Mouse (Mus musculus) CH12F3 (cell line): Measurements from ENCODE around the gene Gm21992.

ENCODE experiments used
- in situ Hi-C: fragments of 300-500 bp; cut with MboI; formaldehyde crosslinking; loops from 2 replicates; pipeline ENCODE4 v1.14.3; 2020; ENCODE audit warnings: low sequenced_read_pairs

Gm21992 gene

DNA sequence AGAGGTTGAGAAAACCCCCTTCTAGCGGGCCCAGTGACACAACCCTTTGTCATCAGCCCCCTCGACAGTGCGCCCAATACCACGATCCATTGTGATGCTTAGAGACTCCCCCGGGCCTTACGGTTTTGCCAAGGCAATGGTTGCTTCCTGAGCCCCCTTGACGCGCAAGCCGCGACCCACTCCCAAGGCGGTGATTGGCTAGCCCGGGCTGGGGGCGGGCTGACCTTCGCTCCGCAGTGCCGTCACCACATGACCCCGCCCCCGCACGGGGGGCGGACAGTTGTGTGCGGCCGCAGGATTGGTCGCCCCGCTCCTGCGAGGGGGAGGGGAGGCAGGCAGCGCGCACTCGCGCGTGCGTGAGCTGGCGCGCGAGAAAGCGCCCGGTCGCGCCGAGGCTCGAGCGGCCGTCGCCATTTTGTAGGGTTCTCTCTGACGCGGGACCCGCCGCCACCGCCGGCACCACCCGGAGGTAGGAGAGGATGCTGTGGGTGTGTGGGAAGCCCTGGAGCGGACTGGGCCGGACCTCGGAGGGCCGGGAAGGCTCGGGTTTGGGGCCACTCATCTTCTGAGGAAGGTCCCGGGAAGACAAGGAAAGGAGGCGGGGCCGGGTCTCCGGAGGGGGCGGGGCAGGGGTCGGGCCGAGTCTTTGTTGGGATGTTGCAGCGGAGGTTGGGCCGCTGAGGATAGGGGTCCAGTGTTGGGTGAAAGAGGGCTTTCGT, 55.1 kb downstream of the Gm21992 start, which contains the start of gene Rbm4b:
Gene Rbm4b (plus strand): TSS at position 305 of the 719 bp plus-strand sequence.
- in situ Hi-C loops, result no loop called here

DNA sequence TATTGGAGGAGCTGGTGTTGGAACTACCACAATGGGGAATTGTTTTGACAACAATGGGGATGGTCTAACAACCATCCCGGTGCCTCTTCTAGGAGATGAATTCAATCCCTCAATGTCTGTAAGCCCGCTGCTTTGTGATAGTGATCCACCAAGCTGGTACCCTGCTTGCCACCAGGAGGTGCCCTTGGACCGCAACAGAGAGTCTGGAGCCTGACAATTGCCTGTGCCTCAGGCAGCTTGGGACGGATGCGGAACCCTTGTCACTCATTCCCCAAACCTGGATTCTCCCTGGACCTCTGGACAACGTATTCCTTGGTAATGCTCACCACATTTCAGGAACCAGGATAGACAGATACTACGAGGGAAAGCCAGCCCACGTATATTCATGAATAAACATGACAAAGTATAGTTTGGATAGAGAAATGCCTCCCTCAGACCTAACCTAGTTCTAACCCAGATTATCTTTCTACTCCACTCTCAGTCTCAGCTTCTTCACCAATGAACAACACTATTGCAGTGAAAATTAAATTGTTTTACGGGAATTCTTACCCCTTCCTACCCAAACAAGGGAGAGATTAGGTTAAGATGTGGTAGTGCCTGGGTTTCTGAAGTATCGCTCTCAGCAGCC, 55.7 kb downstream of the Gm21992 start:
- in situ Hi-C loops, result no loop called here

DNA sequence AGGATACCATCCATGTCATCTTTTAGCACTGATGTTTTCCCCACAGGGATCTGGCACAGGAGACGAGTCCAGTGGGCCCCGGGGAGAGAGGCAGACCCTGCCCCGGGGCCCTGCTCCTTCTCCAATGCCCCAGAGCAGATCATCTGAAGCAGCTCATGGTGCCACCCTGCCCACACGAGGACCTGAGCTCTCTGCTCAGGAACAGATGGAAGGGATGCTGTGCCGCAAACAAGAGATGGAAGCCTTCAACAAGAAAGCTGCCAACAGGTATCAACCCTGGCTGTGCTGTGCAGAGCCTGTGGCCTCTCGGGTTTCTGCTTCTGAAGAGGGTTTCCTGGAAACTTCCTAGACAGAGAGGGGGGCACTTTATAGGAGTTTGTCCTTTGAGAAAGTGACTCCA, 61.4 kb downstream of the Gm21992 start:
- in situ Hi-C loops, result loop anchor here (10.0 kb wide), 2 partner anchors 115 to 255 kb away; partner anchors contain the start of gene 2010003K11Rik

GRCm38 (mm10) chr19:4748493-4748892, 62.9 kb downstream of the Gm21992 start:
- in situ Hi-C loops, result loop anchor here (10.0 kb wide), 2 partner anchors 114 to 254 kb away; partner anchors contain the start of gene 2010003K11Rik

DNA sequence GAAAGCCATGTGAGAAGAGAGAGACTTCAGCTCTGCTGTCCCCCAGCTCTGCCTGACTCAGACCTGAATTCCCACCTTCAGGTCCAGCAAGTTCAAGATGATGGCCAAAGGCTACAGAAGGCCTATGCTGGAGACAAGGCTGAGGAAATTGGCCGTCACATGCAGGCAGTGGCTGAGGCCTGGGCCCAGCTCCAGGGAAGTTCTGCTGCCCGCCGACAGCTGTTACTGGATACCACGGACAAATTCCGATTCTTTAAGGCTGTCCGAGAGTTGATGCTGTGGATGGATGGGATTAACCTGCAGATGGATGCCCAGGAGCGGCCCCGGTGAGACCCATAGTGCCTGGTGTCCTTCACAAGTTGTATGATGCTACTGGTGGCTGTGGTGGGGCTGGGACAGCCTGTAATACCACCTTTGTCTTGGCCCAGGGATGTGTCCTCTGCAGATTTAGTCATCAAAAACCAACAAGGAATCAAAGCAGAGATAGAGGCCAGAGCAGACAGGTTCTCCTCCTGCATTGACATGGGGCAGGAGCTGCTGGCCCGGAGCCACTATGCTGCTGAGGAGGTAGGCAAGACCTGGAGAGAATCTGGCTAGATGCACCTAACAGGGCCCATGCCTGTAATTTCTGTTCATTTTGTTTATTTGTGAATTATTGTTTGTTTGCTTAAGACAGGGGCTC, 63.6 kb downstream of the Gm21992 start:
- in situ Hi-C loops, result loop anchor here (10.0 kb wide), 2 partner anchors 113 to 253 kb away; partner anchors contain the start of gene 2010003K11Rik

GRCm38 (mm10) chr19:4746611-4747010, 64.8 kb downstream of the Gm21992 start:
- in situ Hi-C loops, result loop anchor here (10.0 kb wide), 2 partner anchors 112 to 252 kb away; partner anchors contain the start of gene 2010003K11Rik

DNA sequence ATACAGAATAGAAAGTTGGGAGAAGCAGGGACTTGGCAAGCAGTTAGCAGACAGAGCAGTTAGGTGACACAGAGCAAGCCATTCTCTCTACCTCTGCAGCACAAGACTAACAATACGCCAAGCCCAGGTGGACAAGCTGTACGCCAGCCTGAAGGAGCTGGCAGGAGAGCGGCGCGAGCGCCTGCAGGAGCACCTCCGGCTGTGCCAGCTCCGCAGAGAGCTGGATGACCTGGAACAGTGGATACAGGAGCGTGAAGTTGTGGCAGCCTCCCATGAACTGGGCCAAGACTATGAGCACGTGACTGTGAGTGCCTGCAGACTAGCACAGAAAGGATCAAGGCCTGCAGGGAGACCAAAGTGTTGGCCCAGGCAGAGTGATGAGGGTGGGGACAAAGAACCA, 65.7 kb downstream of the Gm21992 start:
- in situ Hi-C loops, result loop anchor here (10.0 kb wide), 2 partner anchors 111 to 251 kb away; partner anchors contain the start of gene 2010003K11Rik

DNA sequence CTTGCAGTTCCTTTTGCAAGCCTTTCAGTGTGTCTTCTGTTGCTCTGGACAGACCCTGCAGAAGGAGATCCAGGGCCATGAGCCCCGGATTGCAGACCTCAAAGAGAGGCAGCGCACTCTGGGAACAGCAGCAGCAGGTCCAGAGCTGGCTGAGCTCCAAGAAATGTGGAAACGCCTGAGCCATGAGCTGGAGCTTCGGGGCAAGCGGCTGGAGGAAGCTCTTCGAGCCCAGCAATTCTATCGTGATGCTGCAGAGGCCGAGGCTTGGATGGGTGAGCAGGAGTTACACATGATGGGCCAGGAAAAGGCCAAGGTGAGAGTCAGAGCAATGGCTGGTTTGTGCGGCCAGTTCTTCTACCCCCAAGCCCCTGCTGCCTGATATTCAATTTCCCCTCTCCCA, 66.4 kb downstream of the Gm21992 start:
- in situ Hi-C loops, result loop anchor here (10.0 kb wide), 2 partner anchors 110 to 250 kb away; partner anchors contain the start of gene 2010003K11Rik

GRCm38 (mm10) chr19:4744026-4744425, 67.4 kb downstream of the Gm21992 start:
- in situ Hi-C loops, result loop anchor here (10.0 kb wide), 2 partner anchors 109 to 249 kb away; partner anchors contain the start of gene 2010003K11Rik

DNA sequence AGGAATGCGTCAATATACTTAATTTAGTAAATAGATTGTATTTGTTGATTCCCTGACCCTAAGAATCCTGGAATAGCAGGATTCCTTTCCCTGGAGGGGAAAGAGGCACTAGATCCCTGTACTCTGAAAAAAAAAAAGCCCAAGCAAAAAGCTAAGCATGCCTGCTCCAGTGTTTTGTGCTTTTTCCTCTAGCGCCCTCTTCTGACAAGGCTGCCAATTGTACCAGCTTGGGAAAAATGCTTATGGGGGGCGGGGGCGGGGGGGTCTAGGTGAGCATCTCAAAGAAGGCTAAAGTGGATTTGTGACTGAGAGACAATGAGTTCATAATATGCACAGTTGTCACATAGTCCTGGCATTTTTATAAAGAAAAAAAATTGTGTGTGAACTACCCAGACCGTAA, 67.9 kb downstream of the Gm21992 start:
- in situ Hi-C loops, result loop anchor here (10.0 kb wide), 2 partner anchors 109 to 249 kb away; partner anchors contain the start of gene 2010003K11Rik

- in situ Hi-C loops, result loop anchor here (10.0 kb wide), 2 partner anchors 107 to 247 kb away; partner anchors contain the start of gene 2010003K11Rik
Measured at GRCm38 (mm10) chr19:4742229-4742628, 69.2 kb downstream of the Gm21992 start.

DNA sequence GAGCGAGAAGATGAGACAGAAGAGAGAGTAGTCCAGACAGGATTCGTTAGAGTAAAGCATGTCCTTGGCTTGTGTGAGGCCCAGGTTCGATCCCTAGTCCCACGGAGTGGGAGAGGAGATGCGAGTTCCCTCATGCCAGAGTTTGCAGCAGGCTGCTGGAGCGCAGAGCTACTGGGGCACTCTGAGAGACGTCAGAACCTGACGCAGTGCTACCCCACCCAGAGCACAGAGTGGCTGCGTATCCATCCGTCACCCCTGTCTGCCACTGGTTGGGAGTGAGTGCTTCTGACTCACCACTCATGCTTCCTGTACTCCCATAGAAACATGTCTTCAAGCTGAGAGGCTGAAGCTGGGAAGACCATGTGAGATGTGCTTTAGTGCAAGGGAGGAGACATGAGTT, 69.9 kb downstream of the Gm21992 start:
- in situ Hi-C loops, result loop anchor here (10.0 kb wide), 2 partner anchors 107 to 247 kb away; partner anchors contain the start of gene 2010003K11Rik

- in situ Hi-C loops, result loop anchor here (10.0 kb wide), 2 partner anchors 105 to 245 kb away; partner anchors contain the start of gene 2010003K11Rik
Measured at GRCm38 (mm10) chr19:4739762-4740161, 71.7 kb downstream of the Gm21992 start.

DNA sequence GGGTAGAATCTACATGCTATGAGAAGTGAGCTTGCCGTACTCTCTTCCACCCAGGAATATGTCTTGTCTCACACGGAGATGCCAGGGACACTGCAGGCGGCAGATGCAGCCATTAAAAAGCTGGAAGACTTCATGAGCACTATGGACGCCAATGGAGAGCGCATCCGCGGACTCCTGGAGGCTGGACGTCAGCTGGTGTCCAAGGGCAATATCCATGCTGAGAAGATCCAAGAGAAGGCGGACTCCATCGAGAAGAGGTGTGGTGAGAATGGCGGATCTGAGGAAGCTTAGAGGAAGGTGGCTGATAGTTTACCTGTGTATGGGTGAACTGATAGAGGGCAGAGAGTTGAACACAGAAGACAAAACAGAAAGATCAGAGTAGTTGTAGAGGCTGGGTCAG, 72.4 kb downstream of the Gm21992 start:
- in situ Hi-C loops, result no loop called here

DNA sequence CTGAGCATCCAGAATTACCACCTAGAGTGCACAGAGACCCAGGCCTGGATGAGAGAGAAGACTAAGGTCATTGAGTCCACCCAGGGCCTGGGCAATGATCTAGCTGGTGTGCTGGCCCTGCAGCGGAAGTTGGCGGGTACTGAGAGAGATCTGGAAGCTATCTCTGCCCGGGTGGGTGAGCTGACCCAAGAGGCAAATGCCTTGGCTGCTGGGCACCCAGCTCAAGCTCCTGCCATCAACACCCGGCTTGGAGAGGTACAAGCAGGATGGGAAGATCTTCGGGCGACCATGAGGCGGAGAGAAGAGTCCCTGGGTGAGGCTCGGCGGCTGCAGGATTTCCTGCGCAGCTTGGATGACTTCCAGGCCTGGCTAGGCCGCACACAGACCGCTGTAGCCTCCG, 73.5 kb downstream of the Gm21992 start:
- in situ Hi-C loops, result no loop called here

GRCm38 (mm10) chr19:4733052-4733451, 78.4 kb downstream of the Gm21992 start:
- in situ Hi-C loops, result no loop called here

DNA sequence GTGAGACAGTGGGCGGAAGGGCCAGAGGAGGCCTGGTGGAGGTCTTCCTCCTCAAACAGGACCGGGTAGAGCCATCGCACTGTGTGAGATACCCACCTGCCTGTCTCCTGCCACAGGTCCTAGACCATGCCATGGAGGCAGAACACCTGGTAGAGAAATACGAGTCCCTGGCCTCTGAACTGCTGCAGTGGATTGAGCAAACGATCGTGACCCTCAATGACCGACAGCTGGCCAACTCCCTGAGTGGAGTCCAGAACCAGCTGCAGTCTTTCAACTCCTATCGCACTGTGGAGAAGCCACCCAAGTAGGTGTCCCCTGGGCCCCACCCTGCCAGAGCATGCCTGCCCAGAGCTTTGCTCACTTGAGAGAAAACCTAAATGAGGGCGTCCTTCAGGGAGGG, 82.2 kb downstream of the Gm21992 start:
- in situ Hi-C loops, result no loop called here

- in situ Hi-C loops, result no loop called here
Measured at GRCm38 (mm10) chr19:4720671-4721244, 90.7 kb downstream of the Gm21992 start.

DNA sequence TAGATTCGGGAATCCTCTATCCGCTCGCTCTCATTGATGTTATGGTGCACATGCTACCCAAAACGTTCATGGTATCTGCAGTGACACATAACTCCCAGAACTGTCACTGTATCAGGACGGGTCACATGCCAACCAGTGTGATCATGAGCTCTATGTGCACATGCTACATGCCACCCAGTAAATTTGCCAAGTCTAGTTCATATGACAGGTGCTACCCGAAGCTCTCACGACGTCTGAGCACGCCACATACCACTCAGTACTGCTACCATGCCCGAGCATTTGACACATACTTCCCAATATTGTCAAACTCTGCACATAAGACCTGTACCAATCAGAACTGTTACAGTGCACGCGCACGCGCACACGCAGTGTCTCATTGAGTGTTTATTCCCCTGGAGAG, 91.3 kb downstream of the Gm21992 start:
- in situ Hi-C loops, result no loop called here

GRCm38 (mm10) chr19:4719351-4719764, 92.1 kb downstream of the Gm21992 start:
- in situ Hi-C loops, result no loop called here
